Mouse (Mus musculus): Measurements from ENCODE around the gene Mfsd10. TPM values are rescaled to one million over a fixed set of nuclear protein-coding genes. Genes with fewer than 3 reads are reported as not detected.

Gene Mfsd10
- total RNA-seq (2012; rRNA removed) = 106 and 136 TPM in 2 replicates
- 100 to 1,000 TPM in 1 of 2 experiments, not detected in 1; 296 TPM for polyA plus RNA-seq (2012; ENCODE audit: insufficient read depth in 1 of 2, insufficient read length in 2 of 2, low read depth in 1 of 2, low replicate concordance in 2 of 2, missing spikeins in 1 of 2)

GRCm38 (mm10) chr5:34636481-34637287 lies at the start of gene Mfsd10:
Gene Mfsd10, minus strand, starts transcription at chr5:34637212.
- Histone ChIP-seq H3K4me1 (ENCODE audit: control insufficient read depth in 1 of 2, insufficient read depth in 2 of 2, low read length in 2 of 2) (peaks cover 0 to 18% of the 10 kb centered on the region in 2 experiments; a peak in 2 of 4 replicates), H3K27me3 (ENCODE audit: control insufficient read depth in 1 of 2, insufficient read depth in 2 of 2, low read length in 2 of 2) (no peaks in the 10 kb centered on the region), H3K9me3 (replicated peaks; ENCODE audit: insufficient read depth, low read length) (no peaks in the 10 kb centered on the region), H3K9ac (ENCODE audit: control insufficient read depth, low read depth, low read length, poor library complexity, severe bottlenecking) (peak within 1 kb of the TSS; percentile 76), H3K4me3 (ENCODE audit: control insufficient read depth in 1 of 2, insufficient read depth in 1 of 2, low read depth in 2 of 2, low read length in 2 of 2) (peak within 1 kb of the TSS; percentile 56 to 67), H3K79me2 (ENCODE audit: control insufficient read depth, insufficient read depth, low read length, poor library complexity) (peaks cover 13% of the 10 kb centered on the region), H3K27ac (ENCODE audit: control insufficient read depth, low read depth, low read length) (peak within 1 kb of the TSS; percentile 78), H3K36me3 (ENCODE audit: control insufficient read depth in 1 of 2, insufficient read depth in 2 of 2, low read length in 2 of 2) (peaks cover 2 to 9% of the 10 kb centered on the region in 2 experiments)
- DNase-seq (ENCODE audit: low read depth, low spot score) = peak; percentile 96
- TF ChIP-seq POLR2AphosphoS5 (IDR thresholded peaks at IDR 0.05; ENCODE audit: borderline replicate concordance, low read depth, low read length) = peak; percentile 71; the same call in 1 of the 2 replicates
- no peak for TF ChIP-seq MAFK (IDR thresholded peaks at IDR 0.05; ENCODE audit: borderline replicate concordance, low read depth, low read length)
- TF ChIP-seq NELFE (IDR thresholded peaks at IDR 0.05; ENCODE audit: low read depth, low read length) = peak; percentile 76
- TF ChIP-seq GABPA (IDR thresholded peaks at IDR 0.05; ENCODE audit: low read depth, low read length) = no peak
- TF ChIP-seq BHLHE40 (IDR thresholded peaks at IDR 0.05; ENCODE audit: borderline replicate concordance, low read depth, low read length) = peak; percentile 90
- TF ChIP-seq HCFC1 (IDR thresholded peaks at IDR 0.05; ENCODE audit: low read depth, low read length) = peak; percentile 3
- TF ChIP-seq ZKSCAN1 (IDR thresholded peaks at IDR 0.05; ENCODE audit: low read depth, low read length) = no peak
- no peak for TF ChIP-seq CHD2 (IDR thresholded peaks at IDR 0.05; ENCODE audit: low read length)
- peak; percentile 67 to 91 for TF ChIP-seq POLR2A (IDR thresholded peaks at IDR 0.05; ENCODE audit: control insufficient read depth in 1 of 2, insufficient read depth in 1 of 2, low read depth in 1 of 2, low read length in 2 of 2, poor library complexity in 1 of 2)
- TF ChIP-seq RAD21 (IDR thresholded peaks at IDR 0.05; ENCODE audit: low read depth, low read length) = peak; percentile 32
- TF ChIP-seq USF1 (IDR thresholded peaks at IDR 0.05; ENCODE audit: low read depth, low read length) = peak; percentile 84
- no peak for TF ChIP-seq UBTF (IDR thresholded peaks at IDR 0.05; ENCODE audit: borderline replicate concordance, insufficient read depth, low read depth, low read length)
- no peak for TF ChIP-seq GATA1 (IDR thresholded peaks at IDR 0.05; ENCODE audit: low read depth, low read length)
- TF ChIP-seq TAL1 (IDR thresholded peaks at IDR 0.05; ENCODE audit: low read length) = no peak
- no peak for TF ChIP-seq USF2 (IDR thresholded peaks at IDR 0.05; ENCODE audit: borderline replicate concordance in 1 of 2, insufficient read depth in 1 of 2, low read depth in 1 of 2, low read length in 2 of 2)
- peak; percentile 43 for TF ChIP-seq SMC3 (IDR thresholded peaks at IDR 0.05; ENCODE audit: low read depth, low read length)
- TF ChIP-seq ETS1 (IDR thresholded peaks at IDR 0.05; ENCODE audit: low read depth, low read length) = peak; percentile 54; the same call in 1 of the 2 replicates
- peak; percentile 97 for TF ChIP-seq MXI1 (IDR thresholded peaks at IDR 0.05; ENCODE audit: low read depth, low read length)
- peak in 2 of 3 experiments; percentile 60 to 62; a peak in 5 of 6 replicates for TF ChIP-seq CTCF (IDR thresholded peaks at IDR 0.05 in 2 of 3, conservative IDR thresholded peaks at IDR 0.05 in 1 of 3; ENCODE audit: control insufficient read depth in 1 of 3, insufficient read depth in 1 of 3, low read depth in 2 of 3, low read length in 3 of 3, poor library complexity in 1 of 3, severe bottlenecking in 1 of 3)
- peak; percentile 82 for TF ChIP-seq SIN3A (IDR thresholded peaks at IDR 0.05; ENCODE audit: low read length)
- no peak for TF ChIP-seq ZNF384 (IDR thresholded peaks at IDR 0.05; ENCODE audit: low read depth, low read length)
- TF ChIP-seq TCF12 (IDR thresholded peaks at IDR 0.05; ENCODE audit: low read depth, low read length) = peak; percentile 55; the same call in 1 of the 2 replicates
- TF ChIP-seq EP300 (IDR thresholded peaks at IDR 0.05; ENCODE audit: low read depth in 1 of 2, low read length in 2 of 2) = no peak; a peak in 1 of 4 replicates
- TF ChIP-seq TBP (IDR thresholded peaks at IDR 0.05; ENCODE audit: low read depth, low read length) = peak; percentile 74
- peak; percentile 31 for TF ChIP-seq ZMIZ1 (IDR thresholded peaks at IDR 0.05; ENCODE audit: low read depth, low read length)
- peak; percentile 93 for TF ChIP-seq MAX (IDR thresholded peaks at IDR 0.05; ENCODE audit: low read length)
- TF ChIP-seq ELF1 (IDR thresholded peaks at IDR 0.05; ENCODE audit: low read depth, low read length) = peak; percentile 79
- peak; percentile 39; the same call in 1 of the 2 replicates for TF ChIP-seq ZC3H11A (IDR thresholded peaks at IDR 0.05; ENCODE audit: low read depth, low read length)
- TF ChIP-seq MEF2A (IDR thresholded peaks at IDR 0.05; ENCODE audit: extremely low read depth, insufficient replicate concordance, low read depth, low read length, poor library complexity, severe bottlenecking) = 0 out of 2 replicates have a peak, but pooled peaks have one; percentile 37
- TF ChIP-seq NRF1 (IDR thresholded peaks at IDR 0.05; ENCODE audit: insufficient read depth, low read depth, low read length, poor library complexity, severe bottlenecking) = no peak
- TF ChIP-seq E2F4 (IDR thresholded peaks at IDR 0.05; ENCODE audit: borderline replicate concordance, low read depth, low read length) = peak; percentile 99
- peak; percentile 93 for TF ChIP-seq MYC (IDR thresholded peaks at IDR 0.05; ENCODE audit: low read depth, low read length)
- TF ChIP-seq MAZ (IDR thresholded peaks at IDR 0.05; ENCODE audit: low read depth, low read length) = peak; percentile 42; the same call in 1 of the 2 replicates
- TF ChIP-seq MYB (IDR thresholded peaks at IDR 0.05; ENCODE audit: low read depth, low read length) = no peak
